ENCODE assay signal across 8 mouse cellular contexts in the genomic region with DNA sequence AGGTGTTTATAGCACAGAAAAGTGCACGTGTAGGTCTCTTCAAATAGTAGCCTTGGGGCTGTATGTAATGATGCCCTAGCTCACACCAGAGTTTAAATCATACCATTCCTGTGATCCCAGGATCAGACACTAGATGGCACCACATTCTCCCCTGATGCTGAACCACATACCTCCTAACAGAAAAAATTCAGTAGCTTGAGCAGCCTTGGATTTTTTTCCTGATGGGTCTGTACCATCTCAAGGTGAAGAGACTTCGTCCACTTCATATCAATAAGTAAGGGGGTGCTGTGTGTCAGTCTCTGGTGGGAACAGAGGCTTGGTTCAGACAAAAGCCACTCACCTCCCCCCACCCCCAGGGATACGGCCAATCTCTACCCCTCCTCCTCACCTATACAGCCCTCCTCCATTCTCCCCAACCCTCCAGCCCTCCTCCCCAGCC. TPM values are rescaled to one million over a fixed set of nuclear protein-coding genes. Genes with fewer than 3 reads are reported as not detected.
DNase-seq lines count a peak whose midpoint lies in the region; ATAC-seq and TF ChIP-seq lines count a peak whose summit lies in the region.

No protein-coding gene starts in this region.

- no peak overlapping the region for H3K9ac ChIP-seq in heart, embryonic 11.5 days (ENCODE audit: low read depth, low read length)
- no peak overlapping the region for H3K9ac ChIP-seq in kidney, embryonic 15.5 days
- no peak overlapping the region for H3K9ac ChIP-seq in limb, embryonic 15.5 days
- no peak overlapping the region for H3K9ac ChIP-seq in midbrain, postnatal 0 days (replicated peaks; ENCODE audit: low read length, poor library complexity, severe bottlenecking)
- no peak overlapping the region for H3K9ac ChIP-seq in stomach, embryonic 16.5 days (ENCODE audit: low read length)

- H3K4me3 ChIP-seq in heart, embryonic 11.5 days (ENCODE audit: low read depth, low read length) = no peak overlapping the region
- no peak overlapping the region for H3K4me3 ChIP-seq in kidney, embryonic 15.5 days (replicated peaks)
- no peak overlapping the region for H3K4me3 ChIP-seq in limb, embryonic 15.5 days
- H3K4me3 ChIP-seq in midbrain, postnatal 0 days (ENCODE audit: low read depth, low read length) = no peak overlapping the region
- H3K4me3 ChIP-seq in stomach, embryonic 16.5 days (replicated peaks; ENCODE audit: low read length) = no peak overlapping the region

- peak; percentile 93 for TF ChIP-seq CTCF in midbrain, postnatal 0 days (IDR thresholded peaks at IDR 0.05)

- H3K27me3 ChIP-seq in heart, embryonic 11.5 days (ENCODE audit: control insufficient read depth, insufficient read depth, low read length) = no peaks in the 10 kb centered on the region
- no peaks in the 10 kb centered on the region for H3K27me3 ChIP-seq in kidney, embryonic 15.5 days
- H3K27me3 ChIP-seq in limb, embryonic 15.5 days = no peaks in the 10 kb centered on the region
- no peaks in the 10 kb centered on the region for H3K27me3 ChIP-seq in midbrain, postnatal 0 days (ENCODE audit: insufficient read depth, low read length)
- H3K27me3 ChIP-seq in stomach, embryonic 16.5 days (ENCODE audit: control insufficient read depth, insufficient read depth, low read length) = no peaks in the 10 kb centered on the region

- WGBS in heart, embryonic 11.5 days (ENCODE audit: insufficient replicate concordance) = 18% methylated on average over 3 of the region's 3 CpGs
- WGBS in kidney, embryonic 15.5 days = 27% methylated on average over 3 of the region's 3 CpGs
- 23% methylated on average over 3 of the region's 3 CpGs for WGBS in limb, embryonic 15.5 days
- 21% methylated on average over 3 of the region's 3 CpGs for WGBS in midbrain, postnatal 0 days
- 25% methylated on average over 3 of the region's 3 CpGs for WGBS in stomach, embryonic 16.5 days

- no peak overlapping the region for H3K4me2 ChIP-seq in heart, embryonic 11.5 days
- no peak overlapping the region for H3K4me2 ChIP-seq in kidney, embryonic 15.5 days
- no peak overlapping the region for H3K4me2 ChIP-seq in limb, embryonic 15.5 days
- H3K4me2 ChIP-seq in midbrain, postnatal 0 days (ENCODE audit: low read depth, low read length, poor library complexity, severe bottlenecking) = no peak overlapping the region
- no peak overlapping the region for H3K4me2 ChIP-seq in stomach, embryonic 16.5 days (ENCODE audit: low read depth, low read length)

- no peaks in the 10 kb centered on the region for H3K9me3 ChIP-seq in heart, embryonic 11.5 days (replicated peaks; ENCODE audit: control insufficient read depth, low read length)
- no peaks in the 10 kb centered on the region for H3K9me3 ChIP-seq in kidney, embryonic 15.5 days (replicated peaks)
- H3K9me3 ChIP-seq in limb, embryonic 15.5 days = no peaks in the 10 kb centered on the region
- no peaks in the 10 kb centered on the region for H3K9me3 ChIP-seq in midbrain, postnatal 0 days (ENCODE audit: low read length)
- H3K9me3 ChIP-seq in stomach, embryonic 16.5 days (replicated peaks; ENCODE audit: control insufficient read depth, low read length) = no peaks in the 10 kb centered on the region

- no peaks in the 10 kb centered on the region for H3K36me3 ChIP-seq in heart, embryonic 11.5 days (ENCODE audit: control insufficient read depth, insufficient read depth, low read length)
- no peaks in the 10 kb centered on the region for H3K36me3 ChIP-seq in kidney, embryonic 15.5 days
- H3K36me3 ChIP-seq in limb, embryonic 15.5 days = no peaks in the 10 kb centered on the region
- H3K36me3 ChIP-seq in midbrain, postnatal 0 days (ENCODE audit: insufficient read depth, low read length) = no peaks in the 10 kb centered on the region
- no peaks in the 10 kb centered on the region for H3K36me3 ChIP-seq in stomach, embryonic 16.5 days (ENCODE audit: control insufficient read depth, insufficient read depth, low read length)

- ATAC-seq in heart, embryonic 11.5 days (replicated peaks; ENCODE audit: insufficient number of reproducible peaks, low FRiP score, low TSS enrichment) = 0 out of 2 replicates have a peak, but pooled peaks have one; percentile 26
- ATAC-seq in kidney, embryonic 15.5 days (replicated peaks; ENCODE audit: low FRiP score) = peak; percentile 62
- peak; percentile 58; the same call in 1 of the 2 replicates for ATAC-seq in limb, embryonic 15.5 days (ENCODE audit: insufficient number of reproducible peaks, low FRiP score, low TSS enrichment, low read depth)
- peak; percentile 81 for ATAC-seq in midbrain, postnatal 0 days (ENCODE audit: low FRiP score)
- ATAC-seq in stomach, embryonic 16.5 days (ENCODE audit: insufficient read depth, low FRiP score) = peak; percentile 31; the same call in 1 of the 2 replicates

- H3K27ac ChIP-seq in heart, embryonic 11.5 days (ENCODE audit: low read depth, low read length) = no peak overlapping the region
- no peak overlapping the region for H3K27ac ChIP-seq in kidney, embryonic 15.5 days
- H3K27ac ChIP-seq in limb, embryonic 15.5 days = no peak overlapping the region
- H3K27ac ChIP-seq in midbrain, postnatal 0 days (ENCODE audit: low read depth, low read length) = no peak overlapping the region
- no peak overlapping the region for H3K27ac ChIP-seq in stomach, embryonic 16.5 days (ENCODE audit: low read length)

- peak; percentile 86 for DNase-seq in CD4-positive, CD25-positive, alpha-beta regulatory T cell, adult 2 months (ENCODE audit: low read depth, low spot score)
- peak; percentile 30 for DNase-seq in adrenal gland, adult 8-10 months
- DNase-seq in embryo, embryonic 11.5 days (ENCODE audit: low read depth, low spot score) = peak; percentile 72
- peak; percentile 85 for DNase-seq in midbrain, postnatal 0 days (ENCODE audit: low spot score)

- peaks cover 5% of the 10 kb centered on the region; the same call in 1 of the 2 replicates for H3K4me1 ChIP-seq in heart, embryonic 11.5 days (ENCODE audit: control insufficient read depth, insufficient read depth, low read length)
- H3K4me1 ChIP-seq in kidney, embryonic 15.5 days = 0 out of 2 replicates have a peak, but pooled peaks cover 6% of the 10 kb centered on the region
- H3K4me1 ChIP-seq in limb, embryonic 15.5 days = peaks cover 6% of the 10 kb centered on the region; the same call in 1 of the 2 replicates
- H3K4me1 ChIP-seq in midbrain, postnatal 0 days (ENCODE audit: insufficient read depth, low read length) = no peaks in the 10 kb centered on the region
- 0 out of 2 replicates have a peak, but pooled peaks cover 3% of the 10 kb centered on the region for H3K4me1 ChIP-seq in stomach, embryonic 16.5 days (ENCODE audit: control insufficient read depth, insufficient read depth, low read length)

RNA-seq across cellular contexts. Expression of a gene that starts 18.3 kb away (rescaled TPM):
- total RNA-seq in adrenal gland, adult 8-10 months (2022) = 10 to 100 TPM; 27.5 to 33.1 (median 29.3) TPM
- polyA plus RNA-seq in heart, embryonic 11.5 days (2014; fragmentation: Nextera tagmentation; extraction: Ambion mirVana) = 103 and 113 TPM in 2 replicates
- 89.9 and 94.3 TPM in 2 replicates for polyA plus RNA-seq in kidney, embryonic 15.5 days (2015; fragmentation: Nextera tagmentation; extraction: Ambion mirVana)
- polyA plus RNA-seq in limb, embryonic 15.5 days (2015; fragmentation: Nextera tagmentation; extraction: Ambion mirVana) = 130 and 162 TPM in 2 replicates
- 52.3 and 58.5 TPM in 2 replicates for total RNA-seq in midbrain, postnatal 0 days (2014; rRNA removed)
- 46.4 and 52.7 TPM in 2 replicates for polyA plus RNA-seq in midbrain, postnatal 0 days (2015; fragmentation: Nextera tagmentation; extraction: Ambion mirVana)
- 30.8 and 36.0 TPM in 2 replicates for polyA plus RNA-seq in stomach, embryonic 16.5 days (2015; fragmentation: Nextera tagmentation; extraction: Ambion mirVana)

Comparison
In these comparisons a context has a peak if more than half of its experiments do, and no peak if none do; other contexts are left out.
1. DNase-seq: peak in every context shown above with its lines; median percentile 86 in CD4-positive, CD25-positive, alpha-beta regulatory T cell, adult 2 months; 85 in midbrain, postnatal 0 days; 72 in embryo, embryonic 11.5 days; 30 in adrenal gland, adult 8-10 months.
2. ATAC-seq: peak in every context shown above with its lines; median percentile 81 in midbrain, postnatal 0 days; 62 in kidney, embryonic 15.5 days; 58 in limb, embryonic 15.5 days; 31 in stomach, embryonic 16.5 days; 26 in heart, embryonic 11.5 days.